Mouse (Mus musculus) limb, embryonic 10.5 days (tissue): ENCODE measurements around the gene Runx1. TPM values are rescaled to one million over a fixed set of nuclear protein-coding genes. Genes with fewer than 3 reads are reported as not detected.
A peak's percentile ranks its signal among the peaks of the same experiment; 100 is the strongest.

Experiments
- DNase-seq: peaks from one replicate; pipeline ENCODE4 v3.0.0-alpha.2; 2017; ENCODE audit warnings: low spot score
- H3K27ac ChIP-seq: fragments of 300-500 bp; sonication (generic); 2 replicates; pipeline ENCODE4 v1.5.1; 2016; ENCODE audit warnings: mild to moderate bottlenecking
- H3K27me3 ChIP-seq: fragments of 300-500 bp; sonication (generic); 2 replicates; pipeline ENCODE4 v1.6.1; 2016; ENCODE audit warnings: low read depth, mild to moderate bottlenecking; ENCODE audit not compliant: poor library complexity, severe bottlenecking
- H3K36me3 ChIP-seq: fragments of 300-500 bp; sonication (generic); 2 replicates; pipeline ENCODE4 v1.6.1; 2016; ENCODE audit warnings: mild to moderate bottlenecking, moderate library complexity
- H3K4me1 ChIP-seq: fragments of 300-500 bp; sonication (generic); 2 replicates; pipeline ENCODE4 v1.6.1; 2016
- H3K4me3 ChIP-seq: fragments of 300-500 bp; sonication (generic); 2 replicates; pipeline ENCODE4 v1.5.1; 2016; ENCODE audit warnings: mild to moderate bottlenecking, moderate library complexity
- H3K9me3 ChIP-seq: fragments of 300-500 bp; sonication (generic); replicated peaks from 2 replicates; pipeline ENCODE4 v1.6.1; 2016; ENCODE audit warnings: mild to moderate bottlenecking
- whole genome bisulfite sequencing: fragments of 180-500 bp; shearing (Covaris S2); methylation state at CpG from one replicate; pipeline ENCODE4 v1.1.7; 2016; 5-methylcytosine and 5-hydroxymethylcytosine counted together
- polyA plus RNA-seq: library from polyadenylated mRNA; unstranded; fragments of >200 nt; fragmentation: Nextera tagmentation; extraction: Ambion mirVana; gene quantifications from 2 replicates; pipeline ENCODE4 v1.2.1, GENCODE M21; 2016

Gene Runx1
- polyA plus RNA-seq, 1 experiment from 2014 or later, result 1.2 TPM

- Histone ChIP-seq H3K27me3 (peaks cover 9% of the 10 kb centered on the region; the same call in 1 of the 2 replicates), H3K36me3 (no peaks in the 10 kb centered on the region), H3K4me3 (no peak overlapping the region), H3K4me1 (peaks cover 21% of the 10 kb centered on the region), H3K27ac (no peak overlapping the region), H3K9me3 (no peaks in the 10 kb centered on the region)
- DNase-seq, result no peak
- WGBS, result 66% methylated on average over 8 of the region's 8 CpGs
Observed at GRCm38 (mm10) chr16:92675677-92676076, 150.3 kb downstream of the Runx1 start.

DNA sequence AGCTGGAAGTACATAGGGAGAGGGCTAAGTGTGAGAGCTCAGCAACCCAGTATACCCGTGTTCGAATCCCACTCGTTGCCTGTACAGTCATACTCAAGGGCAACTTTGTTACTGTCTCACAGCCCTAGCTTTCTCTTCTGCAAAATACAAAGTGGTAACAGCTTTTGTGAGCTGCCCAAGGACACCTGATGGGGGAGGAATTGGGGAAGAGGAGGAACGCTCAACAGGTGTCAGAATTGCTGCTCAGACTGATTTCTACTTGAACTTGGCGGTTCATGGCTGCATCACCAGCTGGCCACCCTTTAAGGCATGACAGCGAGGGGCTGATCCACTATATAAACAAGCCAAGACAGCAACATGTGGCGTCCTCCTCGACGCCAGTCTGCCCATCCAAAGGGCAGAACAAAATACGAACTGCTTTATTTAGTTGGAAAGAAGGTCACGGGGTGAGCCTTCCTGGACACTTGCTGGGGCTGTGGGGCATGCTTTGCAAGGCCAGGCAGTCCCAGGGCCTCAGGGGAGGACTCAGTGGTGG lies 151.0 kb downstream of the Runx1 start:
- no peak overlapping the region for H3K4me3 ChIP-seq
- peaks cover 21% of the 10 kb centered on the region for H3K4me1 ChIP-seq
- no peaks in the 10 kb centered on the region for H3K9me3 ChIP-seq
- 77% methylated on average over 11 of the region's 11 CpGs for WGBS
- H3K27ac ChIP-seq, result no peak overlapping the region; the same call in 1 of the 2 replicates
- H3K36me3 ChIP-seq, result no peaks in the 10 kb centered on the region
- H3K27me3 ChIP-seq, result peaks cover 4% of the 10 kb centered on the region; the same call in 1 of the 2 replicates
- no peak for DNase-seq

DNA sequence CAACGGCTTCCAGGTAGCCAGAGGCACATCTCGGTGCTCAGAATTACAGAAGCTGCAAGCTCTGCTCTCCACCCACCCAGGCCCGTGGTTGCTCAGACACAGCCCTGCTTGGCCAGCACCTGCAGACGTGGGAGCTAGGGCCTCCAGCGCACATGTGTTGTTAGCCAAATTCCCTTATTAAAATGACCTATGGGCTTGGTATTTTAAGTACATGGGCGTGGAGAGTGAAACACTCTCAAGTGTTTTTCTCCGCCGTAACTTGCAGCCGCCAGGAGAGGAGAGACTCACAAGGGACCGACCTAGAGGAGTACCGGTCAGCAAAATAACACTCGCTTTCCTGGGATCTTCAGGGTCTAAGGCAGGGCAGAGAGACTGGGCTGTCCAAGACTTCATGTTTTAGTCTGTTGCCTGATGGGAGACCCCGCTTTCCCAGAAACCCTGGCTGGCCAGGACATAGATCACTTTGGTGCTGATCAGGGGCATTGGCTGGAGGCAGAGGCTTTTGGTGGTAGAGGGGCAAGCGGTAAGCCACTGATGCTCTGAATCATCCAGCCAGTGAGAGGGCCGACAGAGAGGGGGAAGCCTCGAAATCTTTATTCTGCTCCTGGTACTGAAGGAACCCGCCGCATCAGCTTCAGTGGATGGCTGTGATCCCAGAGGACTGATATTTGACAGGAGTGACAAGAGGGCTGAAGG lies 151.7 kb downstream of the Runx1 start:
- Histone ChIP-seq H3K36me3 (no peaks in the 10 kb centered on the region), H3K4me1 (peaks cover 21% of the 10 kb centered on the region), H3K9me3 (no peaks in the 10 kb centered on the region), H3K27ac (peak overlapping the region; percentile 36; the same call in 1 of the 2 replicates), H3K4me3 (no peak overlapping the region), H3K27me3 (0 out of 2 replicates have a peak, but pooled peaks cover 4% of the 10 kb centered on the region)
- WGBS, result 81% methylated on average over 18 of the region's 18 CpGs
- DNase-seq, result no peak

DNA sequence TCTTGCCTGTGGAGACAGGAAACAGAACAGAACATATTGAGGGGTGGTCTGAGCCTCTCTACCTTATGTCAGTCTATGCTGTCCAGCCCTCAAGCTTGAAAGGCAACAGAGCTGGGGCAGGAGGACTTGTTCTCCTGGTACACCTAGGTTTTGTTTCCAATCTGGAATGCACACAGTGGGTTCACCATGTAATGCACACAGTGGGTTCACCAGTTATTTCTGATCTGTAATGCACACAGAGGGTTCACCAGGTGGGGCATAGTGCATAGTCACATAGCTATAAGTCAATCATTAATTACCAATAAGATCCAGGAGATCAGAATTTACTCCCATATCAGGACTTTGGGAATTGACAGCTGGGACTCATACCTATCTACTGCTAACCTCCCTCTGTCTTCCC lies 157.1 kb downstream of the Runx1 start:
- no peak for DNase-seq
- Histone ChIP-seq H3K27me3 (no peaks in the 10 kb centered on the region), H3K4me3 (no peak overlapping the region), H3K4me1 (peaks cover 7% of the 10 kb centered on the region; the same call in 1 of the 2 replicates), H3K9me3 (no peaks in the 10 kb centered on the region), H3K36me3 (no peaks in the 10 kb centered on the region), H3K27ac (no peak overlapping the region)

DNA sequence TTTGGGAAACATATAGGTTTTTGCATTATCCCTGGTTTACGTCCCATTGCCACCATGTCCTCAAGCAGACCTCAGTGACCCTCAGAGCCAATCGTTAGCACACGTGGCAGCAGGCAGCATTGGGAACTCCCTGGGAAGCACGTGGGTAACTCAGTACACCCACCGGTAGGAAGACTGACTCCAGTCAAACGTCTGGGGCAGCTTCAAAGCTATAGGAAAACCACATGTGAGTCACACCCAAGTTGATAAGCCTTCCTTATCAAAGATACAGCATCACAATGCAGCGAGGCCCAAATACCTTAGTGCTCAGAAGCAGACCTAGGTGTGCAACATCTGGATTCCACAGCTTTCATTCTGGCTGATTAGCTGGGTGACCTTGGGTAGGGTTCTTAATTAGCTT lies 164.2 kb downstream of the Runx1 start:
- no peak for DNase-seq
- no peak overlapping the region for H3K4me3 ChIP-seq
- H3K36me3 ChIP-seq, result no peaks in the 10 kb centered on the region
- peaks cover 15% of the 10 kb centered on the region; the same call in 1 of the 2 replicates for H3K4me1 ChIP-seq
- 76% methylated on average over 7 of the region's 7 CpGs for WGBS
- no peaks in the 10 kb centered on the region for H3K27me3 ChIP-seq
- H3K9me3 ChIP-seq, result no peaks in the 10 kb centered on the region
- H3K27ac ChIP-seq, result no peak overlapping the region

DNA sequence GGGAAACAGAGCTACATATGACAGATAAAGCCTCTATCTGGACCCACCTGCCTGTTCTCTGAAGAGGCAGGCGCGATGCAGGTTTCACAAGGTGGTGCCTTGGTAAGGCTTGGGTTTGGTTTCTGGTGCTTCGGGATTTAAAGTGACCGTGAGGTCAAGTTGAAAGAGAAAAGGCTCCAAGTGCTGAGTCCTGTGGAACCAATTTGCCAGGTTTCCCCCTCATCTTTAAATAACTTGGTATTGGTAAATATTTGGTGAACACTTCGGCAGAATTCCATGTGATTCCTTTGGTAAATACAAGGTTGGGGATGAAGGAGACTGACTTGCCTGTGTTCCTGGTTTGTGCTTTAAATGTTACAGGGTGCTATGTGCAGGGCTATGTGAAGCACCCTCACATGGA lies 169.2 kb downstream of the Runx1 start:
- Histone ChIP-seq H3K36me3 (no peaks in the 10 kb centered on the region), H3K27me3 (no peaks in the 10 kb centered on the region), H3K4me1 (peaks cover 29% of the 10 kb centered on the region), H3K9me3 (no peaks in the 10 kb centered on the region), H3K27ac (no peak overlapping the region), H3K4me3 (no peak overlapping the region)
- WGBS, result 95% methylated on average over 5 of the region's 5 CpGs
- no peak for DNase-seq

- DNase-seq, result no peak
Observed at GRCm38 (mm10) chr16:92654294-92654950, 171.5 kb downstream of the Runx1 start.

GRCm38 (mm10) chr16:92653816-92654215 lies 172.1 kb downstream of the Runx1 start:
- Histone ChIP-seq H3K4me1 (peaks cover 27% of the 10 kb centered on the region), H3K36me3 (no peaks in the 10 kb centered on the region), H3K9me3 (no peaks in the 10 kb centered on the region), H3K27ac (peak overlapping the region; percentile 50; the same call in 1 of the 2 replicates), H3K27me3 (no peaks in the 10 kb centered on the region), H3K4me3 (no peak overlapping the region)
- 77% methylated on average over 5 of the region's 5 CpGs for WGBS
- DNase-seq, result no peak

More at GRCm38 (mm10) chr16:92654294-92654950, 171.5 kb downstream of the Runx1 start:
- Histone ChIP-seq H3K27me3 (no peaks in the 10 kb centered on the region), H3K27ac (peak overlapping the region; percentile 51), H3K4me1 (peaks cover 27% of the 10 kb centered on the region), H3K4me3 (no peak overlapping the region), H3K9me3 (no peaks in the 10 kb centered on the region), H3K36me3 (no peaks in the 10 kb centered on the region)
- WGBS, result 63% methylated on average over 5 of the region's 5 CpGs

- peaks cover 18% of the 10 kb centered on the region for H3K4me1 ChIP-seq
- 91% methylated on average over 3 of the region's 3 CpGs for WGBS
- H3K27me3 ChIP-seq, result no peaks in the 10 kb centered on the region
Observed at GRCm38 (mm10) chr16:92651256-92651655, 174.7 kb downstream of the Runx1 start.

DNA sequence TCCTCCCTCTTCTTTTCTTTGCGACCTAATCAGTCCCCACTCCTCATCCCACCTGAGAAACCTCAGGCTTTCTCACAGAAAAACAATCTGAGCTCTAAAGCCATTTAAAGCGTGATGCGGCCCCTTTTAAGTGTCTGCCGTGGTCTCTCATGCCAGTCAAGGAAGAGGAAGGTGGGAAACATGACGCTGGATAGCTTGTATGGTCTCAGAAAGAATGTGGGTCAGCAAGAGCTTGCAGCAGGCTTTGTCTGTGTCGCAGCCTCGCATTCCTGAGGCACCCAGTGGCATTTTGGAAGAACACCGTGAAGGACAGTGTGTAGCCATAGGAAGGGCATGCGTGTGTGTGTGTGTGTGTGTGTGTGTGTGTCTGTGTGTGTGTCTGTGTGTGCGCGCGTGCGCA lies 179.8 kb downstream of the Runx1 start:
- H3K4me1 ChIP-seq, result peaks cover 28% of the 10 kb centered on the region
- no peak overlapping the region for H3K4me3 ChIP-seq
- WGBS, result 75% methylated on average over 13 of the region's 13 CpGs
- H3K27me3 ChIP-seq, result 0 out of 2 replicates have a peak, but pooled peaks cover 5% of the 10 kb centered on the region
- DNase-seq, result no peak
- peak overlapping the region; percentile 84; the same call in 1 of the 2 replicates for H3K27ac ChIP-seq
- H3K36me3 ChIP-seq, result no peaks in the 10 kb centered on the region
- H3K9me3 ChIP-seq, result no peaks in the 10 kb centered on the region

More at GRCm38 (mm10) chr16:92651256-92651655, 174.7 kb downstream of the Runx1 start:
- DNase-seq, result no peak
- no peaks in the 10 kb centered on the region for H3K36me3 ChIP-seq
- H3K4me3 ChIP-seq, result no peak overlapping the region
- H3K9me3 ChIP-seq, result no peaks in the 10 kb centered on the region
- no peak overlapping the region for H3K27ac ChIP-seq

- H3K27ac ChIP-seq, result peak overlapping the region; percentile 84; the same call in 1 of the 2 replicates
- H3K4me3 ChIP-seq, result no peak overlapping the region
- H3K9me3 ChIP-seq, result no peaks in the 10 kb centered on the region
- peaks cover 28% of the 10 kb centered on the region for H3K4me1 ChIP-seq
- H3K27me3 ChIP-seq, result 0 out of 2 replicates have a peak, but pooled peaks cover 5% of the 10 kb centered on the region
- 91% methylated on average over 22 of the region's 22 CpGs for WGBS
- H3K36me3 ChIP-seq, result no peaks in the 10 kb centered on the region
- DNase-seq, result no peak
Observed at GRCm38 (mm10) chr16:92645423-92646115, 180.4 kb downstream of the Runx1 start.

- peak; percentile 46 for DNase-seq
- Histone ChIP-seq H3K27me3 (0 out of 2 replicates have a peak, but pooled peaks cover 5% of the 10 kb centered on the region), H3K27ac (peak overlapping the region; percentile 84), H3K4me3 (no peak overlapping the region), H3K9me3 (no peaks in the 10 kb centered on the region), H3K4me1 (peaks cover 29% of the 10 kb centered on the region), H3K36me3 (no peaks in the 10 kb centered on the region)
- WGBS, result 51% methylated on average over 15 of the region's 15 CpGs
Observed at GRCm38 (mm10) chr16:92644718-92645422, 181.1 kb downstream of the Runx1 start.
